Mouse (Mus musculus) forebrain, embryonic 10.5 days (tissue): Measurements from ENCODE around the gene Greb1. TPM values are rescaled to one million over a fixed set of nuclear protein-coding genes. Genes with fewer than 3 reads are reported as not detected.
"Not testable (repeated sequence)": the region's sequence is repeated elsewhere in the genome, so short reads cannot be mapped to it uniquely, and the experiment has no call there.

Experiments
- DNase-seq: peaks from one replicate; pipeline ENCODE4 v3.0.0-alpha.2; 2017; ENCODE audit warnings: low spot score; ENCODE audit errors: extremely low spot score
- H3K27ac ChIP-seq: fragments of 300-500 bp; sonication (generic); 2 replicates; pipeline ENCODE4 v1.5.1; 2016; ENCODE audit warnings: mild to moderate bottlenecking
- H3K27me3 ChIP-seq: fragments of 300-500 bp; sonication (generic); 2 replicates; pipeline ENCODE4 v1.6.1; 2016; ENCODE audit warnings: mild to moderate bottlenecking; ENCODE audit not compliant: poor library complexity, severe bottlenecking
- H3K36me3 ChIP-seq: fragments of 300-500 bp; sonication (generic); replicated peaks from 2 replicates; pipeline ENCODE4 v1.6.1; 2016; ENCODE audit warnings: mild to moderate bottlenecking, moderate library complexity
- H3K4me1 ChIP-seq: fragments of 300-500 bp; sonication (generic); 2 replicates; pipeline ENCODE4 v1.6.1; 2016
- H3K4me3 ChIP-seq: fragments of 300-500 bp; sonication (generic); 2 replicates; pipeline ENCODE4 v1.5.1; 2016; ENCODE audit warnings: mild to moderate bottlenecking, moderate library complexity
- H3K9me3 ChIP-seq: fragments of 300-500 bp; sonication (generic); 2 replicates; pipeline ENCODE4 v1.6.1; 2016; ENCODE audit warnings: mild to moderate bottlenecking, moderate library complexity
- WGBS: fragments of 180-500 bp; shearing (Covaris S2); methylation state at CpG from one replicate; pipeline ENCODE4 v1.1.7; 2016; 5-methylcytosine and 5-hydroxymethylcytosine counted together
- polyA plus RNA-seq: library from polyadenylated mRNA; unstranded; fragments of >200 nt; fragmentation: Nextera tagmentation; extraction: Ambion mirVana; gene quantifications from 2 replicates; pipeline ENCODE4 v1.2.1, GENCODE M21; 2016

The Greb1 gene
- polyA plus RNA-seq, 1 experiment from 2014 or later: 14.6 TPM

GRCm38 (mm10) chr12:16698691-16699090, 102.0 kb downstream of the Greb1 start:
- no peaks in the 10 kb centered on the region for H3K9me3 ChIP-seq
- peaks cover 91% of the 10 kb centered on the region for H3K36me3 ChIP-seq
- WGBS: 89% methylated on average over 1 of the region's 1 CpGs
- H3K4me1 ChIP-seq: no peaks in the 10 kb centered on the region
- H3K27me3 ChIP-seq: no peaks in the 10 kb centered on the region
- no peak for DNase-seq
- H3K4me3 ChIP-seq: no peak overlapping the region
- H3K27ac ChIP-seq: no peak overlapping the region

- no peak for DNase-seq
- no peaks in the 10 kb centered on the region for H3K4me1 ChIP-seq
- H3K27me3 ChIP-seq: no peaks in the 10 kb centered on the region
- no peaks in the 10 kb centered on the region for H3K9me3 ChIP-seq
- peaks cover 91% of the 10 kb centered on the region for H3K36me3 ChIP-seq
- WGBS: 91% methylated on average over 13 of the region's 13 CpGs
- H3K4me3 ChIP-seq: no peak overlapping the region
- H3K27ac ChIP-seq: no peak overlapping the region
Observed at GRCm38 (mm10) chr12:16696146-16696545, 104.5 kb downstream of the Greb1 start.

GRCm38 (mm10) chr12:16695252-16695651, 105.4 kb downstream of the Greb1 start:
- H3K4me1 ChIP-seq, H3K4me3 ChIP-seq, DNase-seq, H3K27ac ChIP-seq, H3K27me3 ChIP-seq, H3K9me3 ChIP-seq: not testable (repeated sequence)
- 94% methylated on average over 7 of the region's 8 CpGs for WGBS
- H3K36me3 ChIP-seq: peaks cover 91% of the 10 kb centered on the region

- 78% methylated on average over 5 of the region's 5 CpGs for WGBS
- peaks cover 90% of the 10 kb centered on the region for H3K36me3 ChIP-seq
Observed at GRCm38 (mm10) chr12:16694783-16695182, 105.9 kb downstream of the Greb1 start.

GRCm38 (mm10) chr12:16690631-16691030, 110.1 kb downstream of the Greb1 start:
- Histone ChIP-seq H3K9me3 (no peaks in the 10 kb centered on the region), H3K4me1 (no peaks in the 10 kb centered on the region), H3K27ac (no peak overlapping the region), H3K4me3 (no peak overlapping the region), H3K27me3 (no peaks in the 10 kb centered on the region), H3K36me3 (peaks cover 78% of the 10 kb centered on the region)
- 96% methylated on average over 9 of the region's 9 CpGs for WGBS
- DNase-seq: no peak

More at GRCm38 (mm10) chr12:16694783-16695182, 105.9 kb downstream of the Greb1 start:
- H3K9me3 ChIP-seq: no peaks in the 10 kb centered on the region
- H3K4me1 ChIP-seq: no peaks in the 10 kb centered on the region
- no peak for DNase-seq
- H3K27ac ChIP-seq: no peak overlapping the region
- H3K27me3 ChIP-seq: no peaks in the 10 kb centered on the region
- no peak overlapping the region for H3K4me3 ChIP-seq

GRCm38 (mm10) chr12:16672246-16672645, 128.4 kb downstream of the Greb1 start:
- 94% methylated on average over 10 of the region's 10 CpGs for WGBS
- H3K4me1 ChIP-seq: no peaks in the 10 kb centered on the region
- H3K9me3 ChIP-seq: no peaks in the 10 kb centered on the region
- no peak overlapping the region for H3K27ac ChIP-seq
- H3K27me3 ChIP-seq: no peaks in the 10 kb centered on the region
- H3K36me3 ChIP-seq: peaks cover 75% of the 10 kb centered on the region
- H3K4me3 ChIP-seq: no peak overlapping the region
- no peak for DNase-seq

GRCm38 (mm10) chr12:16669176-16669575, 131.5 kb downstream of the Greb1 start:
- WGBS: 77% methylated on average over 3 of the region's 3 CpGs
- H3K4me1 ChIP-seq: peaks cover 16% of the 10 kb centered on the region
- H3K9me3 ChIP-seq: no peaks in the 10 kb centered on the region
- peaks cover 46% of the 10 kb centered on the region for H3K36me3 ChIP-seq
- no peaks in the 10 kb centered on the region for H3K27me3 ChIP-seq
- DNase-seq: no peak
- H3K4me3 ChIP-seq: no peak overlapping the region
- no peak overlapping the region for H3K27ac ChIP-seq

- no CpG with 5 or more reads among the region's 2 CpGs for WGBS
- peak; percentile 55 for DNase-seq
- no peak overlapping the region for H3K27ac ChIP-seq
Observed at GRCm38 (mm10) chr12:16665022-16665421, 135.7 kb downstream of the Greb1 start.

GRCm38 (mm10) chr12:16662955-16663585, 137.6 kb downstream of the Greb1 start:
- WGBS: 77% methylated on average over 6 of the region's 6 CpGs
- H3K36me3 ChIP-seq: no peaks in the 10 kb centered on the region
- no peaks in the 10 kb centered on the region for H3K27me3 ChIP-seq
- H3K27ac ChIP-seq: no peak overlapping the region
- no peak for DNase-seq
- no peaks in the 10 kb centered on the region for H3K9me3 ChIP-seq
- no peak overlapping the region for H3K4me3 ChIP-seq
- peaks cover 16% of the 10 kb centered on the region for H3K4me1 ChIP-seq

More at GRCm38 (mm10) chr12:16665022-16665421, 135.7 kb downstream of the Greb1 start:
- Histone ChIP-seq H3K27me3 (no peaks in the 10 kb centered on the region), H3K36me3 (peaks cover 6% of the 10 kb centered on the region; the same call in 1 of the 2 replicates), H3K4me3 (no peak overlapping the region), H3K9me3 (no peaks in the 10 kb centered on the region), H3K4me1 (peaks cover 16% of the 10 kb centered on the region)

- Histone ChIP-seq H3K36me3 (no peaks in the 10 kb centered on the region), H3K4me1 (peaks cover 16% of the 10 kb centered on the region), H3K4me3 (no peak overlapping the region), H3K27me3 (no peaks in the 10 kb centered on the region), H3K27ac (no peak overlapping the region), H3K9me3 (no peaks in the 10 kb centered on the region)
- DNase-seq: no peak
- WGBS: 88% methylated on average over 2 of the region's 2 CpGs
Observed at GRCm38 (mm10) chr12:16661936-16662335, 138.8 kb downstream of the Greb1 start.

- no peaks in the 10 kb centered on the region for H3K36me3 ChIP-seq
- H3K9me3 ChIP-seq: no peaks in the 10 kb centered on the region
- no peak for DNase-seq
- H3K27ac ChIP-seq: no peak overlapping the region
- no peaks in the 10 kb centered on the region for H3K27me3 ChIP-seq
- peaks cover 16% of the 10 kb centered on the region for H3K4me1 ChIP-seq
- H3K4me3 ChIP-seq: no peak overlapping the region
- WGBS: 93% methylated on average over 10 of the region's 10 CpGs
Observed at GRCm38 (mm10) chr12:16661459-16661858, 139.2 kb downstream of the Greb1 start.

GRCm38 (mm10) chr12:16656906-16657875, 143.5 kb downstream of the Greb1 start:
- no peak for DNase-seq

GRCm38 (mm10) chr12:16655604-16656003, 145.1 kb downstream of the Greb1 start:
- 81% methylated on average over 4 of the region's 4 CpGs for WGBS
- no peak for DNase-seq
- Histone ChIP-seq H3K4me1 (peaks cover 8% of the 10 kb centered on the region), H3K27ac (no peak overlapping the region), H3K9me3 (no peaks in the 10 kb centered on the region), H3K36me3 (no peaks in the 10 kb centered on the region), H3K27me3 (peaks cover 50% of the 10 kb centered on the region), H3K4me3 (no peak overlapping the region)

More at GRCm38 (mm10) chr12:16656906-16657875, 143.5 kb downstream of the Greb1 start:
- H3K36me3 ChIP-seq: no peaks in the 10 kb centered on the region
- H3K27ac ChIP-seq: no peak overlapping the region
- no peaks in the 10 kb centered on the region for H3K9me3 ChIP-seq
- peaks cover 40% of the 10 kb centered on the region for H3K27me3 ChIP-seq
- no peak overlapping the region for H3K4me3 ChIP-seq
- peaks cover 8% of the 10 kb centered on the region for H3K4me1 ChIP-seq
- WGBS: 86% methylated on average over 5 of the region's 5 CpGs
